Mouse (Mus musculus) B cell, adult 62 days (primary cell): ENCODE data around the gene Olfr1280. TPM values are rescaled to one million over a fixed set of nuclear protein-coding genes. Genes with fewer than 3 reads are reported as not detected.

Experiments used
- total RNA-seq: library from RNA; stranded (reverse); gene quantifications from 4 replicates; pipeline ENCODE4 v1.2.4, GENCODE M21; 2023

Gene Olfr1280
- not detected in 4 replicates for total RNA-seq

GRCm38 (mm10) chr2:111313717-111314116, at the start of gene Olfr1280:
TSS of gene Olfr1280 (plus strand) at chr2:111314017.

GRCm38 (mm10) chr2:111274006-111274405, 39.8 kb upstream of the Olfr1280 start, which contains the start of gene Olfr1277:
TSS of gene Olfr1277 (minus strand) at chr2:111274106.

GRCm38 (mm10) chr2:111289836-111290235, 24.0 kb upstream of the Olfr1280 start, which contains the start of gene Olfr1278:
TSS of gene Olfr1278 (plus strand) at chr2:111290136.

GRCm38 (mm10) chr2:111300374-111300773, 13.4 kb upstream of the Olfr1280 start, which contains the start of gene Olfr1279:
TSS of gene Olfr1279 (plus strand) at chr2:111300635.

GRCm38 (mm10) chr2:111326220-111326619, 12.4 kb downstream of the Olfr1280 start, which contains the start of gene Olfr1281:
TSS of gene Olfr1281 (plus strand) at chr2:111326520.

GRCm38 (mm10) chr2:111335976-111336375, 22.2 kb downstream of the Olfr1280 start, which contains the start of gene Olfr1282:
TSS of gene Olfr1282 (minus strand) at chr2:111336076.

GRCm38 (mm10) chr2:111366490-111366889, 52.7 kb downstream of the Olfr1280 start, which contains the start of gene Olfr1283:
TSS of gene Olfr1283 (plus strand) at chr2:111366790.

GRCm38 (mm10) chr2:111375222-111375621, 61.4 kb downstream of the Olfr1280 start, which contains the start of gene Olfr1284:
TSS of gene Olfr1284 (plus strand) at chr2:111375522.

Other genes starting within 250 kb of the Olfr1280 start
- not detected in 4 replicates for gene Gm13941, start 208.0 kb upstream of the Olfr1280 start, total RNA-seq
- not detected in 4 replicates for gene Gm15130, start 161.1 kb upstream of the Olfr1280 start, total RNA-seq
- not detected in 4 replicates for gene 4930430A15Rik, start 84.4 kb upstream of the Olfr1280 start, total RNA-seq
- not detected in 4 replicates for gene Olfr1275, start 78.7 kb upstream of the Olfr1280 start, total RNA-seq
- gene Olfr1276, start 59.5 kb upstream of the Olfr1280 start, total RNA-seq: not detected in 4 replicates
- not detected in 4 replicates for gene Olfr1277, start 39.9 kb upstream of the Olfr1280 start, total RNA-seq
- not detected in 4 replicates for gene Olfr1278, start 23.9 kb upstream of the Olfr1280 start, total RNA-seq
- not detected in 4 replicates for gene Olfr1279, start 13.4 kb upstream of the Olfr1280 start, total RNA-seq
- gene Olfr1281, start 12.5 kb downstream of the Olfr1280 start, total RNA-seq: not detected in 4 replicates
- gene Olfr1282, start 22.1 kb downstream of the Olfr1280 start, total RNA-seq: not detected in 4 replicates
- not detected in 4 replicates for gene Olfr1283, start 52.8 kb downstream of the Olfr1280 start, total RNA-seq
- gene Olfr1284, start 61.5 kb downstream of the Olfr1280 start, total RNA-seq: not detected in 4 replicates
- gene Olfr1286, start 109.1 kb downstream of the Olfr1280 start, total RNA-seq: not detected in 4 replicates
- not detected in 4 replicates for gene Olfr1287, start 135.1 kb downstream of the Olfr1280 start, total RNA-seq
- gene Olfr1288, start 160.1 kb downstream of the Olfr1280 start, total RNA-seq: not detected in 4 replicates
- gene Olfr1289, start 166.8 kb downstream of the Olfr1280 start, total RNA-seq: not detected in 4 replicates
- gene Olfr1290, start 179.8 kb downstream of the Olfr1280 start, total RNA-seq: not detected in 4 replicates
- not detected in 4 replicates for gene Olfr1291-ps1, start 183.2 kb downstream of the Olfr1280 start, total RNA-seq
- gene Olfr1293-ps, start 211.2 kb downstream of the Olfr1280 start, total RNA-seq: not detected in 4 replicates
- not detected in 4 replicates for gene Olfr1294, start 226.3 kb downstream of the Olfr1280 start, total RNA-seq